Mouse (Mus musculus): ENCODE measurements around the gene Acadvl. TPM values are rescaled to one million over a fixed set of nuclear protein-coding genes. Genes with fewer than 3 reads are reported as not detected.

Acadvl gene
- polyA plus RNA-seq, 1 experiment from 2014 or later: 73.8 TPM

GRCm38 (mm10) chr11:70005521-70005920 lies 9.7 kb downstream of the Acadvl start:
- Histone ChIP-seq H3K4me1 (replicated peaks; ENCODE audit: control insufficient read depth, insufficient read depth, low read length) (peaks cover 18% of the 10 kb centered on the region), H3K9me3 (ENCODE audit: control insufficient read depth, low read length) (no peaks in the 10 kb centered on the region), H3K27ac (ENCODE audit: low read depth) (no peak overlapping the region), H3K4me2 (ENCODE audit: low read length) (no peak overlapping the region), H3K36me3 (ENCODE audit: control insufficient read depth, insufficient read depth, low read length) (peaks cover 59% of the 10 kb centered on the region), H3K4me3 (ENCODE audit: low read depth, low read length) (no peak overlapping the region), H3K27me3 (replicated peaks; ENCODE audit: control insufficient read depth, insufficient read depth, low read length) (no peaks in the 10 kb centered on the region), H3K9ac (ENCODE audit: low read length) (no peak overlapping the region)
- WGBS: 72% methylated on average over 5 of the region's 5 CpGs
- ATAC-seq (replicated peaks; ENCODE audit: low FRiP score, low TSS enrichment, low read depth): no peak
- no peak for DNase-seq (ENCODE audit: low spot score)

GRCm38 (mm10) chr11:70002471-70002870 lies 12.7 kb downstream of the Acadvl start:
- H3K27ac ChIP-seq (ENCODE audit: low read depth): no peak overlapping the region
- H3K4me3 ChIP-seq (ENCODE audit: low read depth, low read length): peak overlapping the region; percentile 82; the same call in 1 of the 2 replicates
- H3K27me3 ChIP-seq (replicated peaks; ENCODE audit: control insufficient read depth, insufficient read depth, low read length): no peaks in the 10 kb centered on the region
- H3K4me2 ChIP-seq (ENCODE audit: low read length): peak overlapping the region; percentile 93
- H3K9me3 ChIP-seq (ENCODE audit: control insufficient read depth, low read length): no peaks in the 10 kb centered on the region
- H3K4me1 ChIP-seq (replicated peaks; ENCODE audit: control insufficient read depth, insufficient read depth, low read length): peaks cover 29% of the 10 kb centered on the region
- no peak for ATAC-seq (replicated peaks; ENCODE audit: low FRiP score, low TSS enrichment, low read depth)
- DNase-seq (ENCODE audit: low spot score): no peak
- no peak overlapping the region for H3K9ac ChIP-seq (ENCODE audit: low read length)
- peaks cover 52% of the 10 kb centered on the region for H3K36me3 ChIP-seq (ENCODE audit: control insufficient read depth, insufficient read depth, low read length)
- 89% methylated on average over 2 of the region's 2 CpGs for WGBS

GRCm38 (mm10) chr11:70001865-70002264 lies 13.3 kb downstream of the Acadvl start:
- H3K9me3 ChIP-seq (ENCODE audit: control insufficient read depth, low read length): no peaks in the 10 kb centered on the region
- peaks cover 30% of the 10 kb centered on the region for H3K4me1 ChIP-seq (replicated peaks; ENCODE audit: control insufficient read depth, insufficient read depth, low read length)
- ATAC-seq (replicated peaks; ENCODE audit: low FRiP score, low TSS enrichment, low read depth): no peak
- H3K27ac ChIP-seq (ENCODE audit: low read depth): no peak overlapping the region
- H3K9ac ChIP-seq (ENCODE audit: low read length): no peak overlapping the region
- H3K27me3 ChIP-seq (replicated peaks; ENCODE audit: control insufficient read depth, insufficient read depth, low read length): no peaks in the 10 kb centered on the region
- H3K4me3 ChIP-seq (ENCODE audit: low read depth, low read length): peak overlapping the region; percentile 82
- H3K4me2 ChIP-seq (ENCODE audit: low read length): peak overlapping the region; percentile 93
- H3K36me3 ChIP-seq (ENCODE audit: control insufficient read depth, insufficient read depth, low read length): peaks cover 46% of the 10 kb centered on the region
- DNase-seq (ENCODE audit: low spot score): no peak

- WGBS: 10% methylated on average over 8 of the region's 8 CpGs
- peak overlapping the region; percentile 67 for H3K9ac ChIP-seq (ENCODE audit: low read length)
- peaks cover 39% of the 10 kb centered on the region for H3K36me3 ChIP-seq (ENCODE audit: control insufficient read depth, insufficient read depth, low read length)
- peaks cover 30% of the 10 kb centered on the region for H3K4me1 ChIP-seq (replicated peaks; ENCODE audit: control insufficient read depth, insufficient read depth, low read length)
- ATAC-seq (replicated peaks; ENCODE audit: low FRiP score, low TSS enrichment, low read depth) (no peak), DNase-seq (ENCODE audit: low spot score) (no peak)
- H3K4me2 ChIP-seq (ENCODE audit: low read length): peak overlapping the region; percentile 93
- H3K27me3 ChIP-seq (replicated peaks; ENCODE audit: control insufficient read depth, insufficient read depth, low read length): no peaks in the 10 kb centered on the region
- H3K4me3 ChIP-seq (ENCODE audit: low read depth, low read length): peak overlapping the region; percentile 82
- peak overlapping the region; percentile 92 for H3K27ac ChIP-seq (ENCODE audit: low read depth)
- H3K9me3 ChIP-seq (ENCODE audit: control insufficient read depth, low read length): no peaks in the 10 kb centered on the region
Measured at GRCm38 (mm10) chr11:70001159-70001558, 14.1 kb downstream of the Acadvl start.

- H3K9me3 ChIP-seq (ENCODE audit: control insufficient read depth, low read length): no peaks in the 10 kb centered on the region
- under 1% methylated on average over 48 of the region's 48 CpGs for WGBS
- ATAC-seq (replicated peaks; ENCODE audit: low FRiP score, low TSS enrichment, low read depth) (peak; percentile 65), DNase-seq (ENCODE audit: low spot score) (peak; percentile 93)
- peaks cover 30% of the 10 kb centered on the region for H3K4me1 ChIP-seq (replicated peaks; ENCODE audit: control insufficient read depth, insufficient read depth, low read length)
- H3K36me3 ChIP-seq (ENCODE audit: control insufficient read depth, insufficient read depth, low read length): peaks cover 32% of the 10 kb centered on the region
- H3K9ac ChIP-seq (ENCODE audit: low read length): peak within 1 kb of the TSS; percentile 67
- peak within 1 kb of the TSS; percentile 82 for H3K4me3 ChIP-seq (ENCODE audit: low read depth, low read length)
- peak within 1 kb of the TSS; percentile 93 for H3K4me2 ChIP-seq (ENCODE audit: low read length)
- no peaks in the 10 kb centered on the region for H3K27me3 ChIP-seq (replicated peaks; ENCODE audit: control insufficient read depth, insufficient read depth, low read length)
- H3K27ac ChIP-seq (ENCODE audit: low read depth): peak within 1 kb of the TSS; percentile 92
Measured at GRCm38 (mm10) chr11:70000396-70000898, 14.8 kb downstream of the Acadvl start, which contains the start of gene Dvl2. Dvl2 (plus strand) TSS chr11:70000595.

GRCm38 (mm10) chr11:69999666-70000065 lies 15.5 kb downstream of the Acadvl start:
- Histone ChIP-seq H3K4me3 (ENCODE audit: low read depth, low read length) (no peak overlapping the region), H3K9ac (ENCODE audit: low read length) (no peak overlapping the region), H3K36me3 (ENCODE audit: control insufficient read depth, insufficient read depth, low read length) (peaks cover 26% of the 10 kb centered on the region), H3K27ac (ENCODE audit: low read depth) (no peak overlapping the region; the same call in 1 of the 2 replicates), H3K9me3 (ENCODE audit: control insufficient read depth, low read length) (no peaks in the 10 kb centered on the region), H3K27me3 (replicated peaks; ENCODE audit: control insufficient read depth, insufficient read depth, low read length) (no peaks in the 10 kb centered on the region), H3K4me2 (ENCODE audit: low read length) (no peak overlapping the region), H3K4me1 (replicated peaks; ENCODE audit: control insufficient read depth, insufficient read depth, low read length) (peaks cover 30% of the 10 kb centered on the region)
- WGBS: 78% methylated on average over 8 of the region's 8 CpGs
- no peak for ATAC-seq (replicated peaks; ENCODE audit: low FRiP score, low TSS enrichment, low read depth)
- no peak for DNase-seq (ENCODE audit: low spot score)

GRCm38 (mm10) chr11:69998567-69999491 lies 16.4 kb downstream of the Acadvl start:
- no peak overlapping the region for H3K27ac ChIP-seq (ENCODE audit: low read depth)

GRCm38 (mm10) chr11:69997070-69997509 lies 18.1 kb downstream of the Acadvl start:
- H3K4me3 ChIP-seq (ENCODE audit: low read depth, low read length): peak overlapping the region; percentile 77
- peak; percentile 91 for DNase-seq (ENCODE audit: low spot score)
- WGBS: under 1% methylated on average over 42 of the region's 44 CpGs
- peak overlapping the region; percentile 98 for H3K27ac ChIP-seq (ENCODE audit: low read depth)
- peak; percentile 54 for ATAC-seq (replicated peaks; ENCODE audit: low FRiP score, low TSS enrichment, low read depth)
- no peaks in the 10 kb centered on the region for H3K27me3 ChIP-seq (replicated peaks; ENCODE audit: control insufficient read depth, insufficient read depth, low read length)
- H3K4me2 ChIP-seq (ENCODE audit: low read length): peak overlapping the region; percentile 57
- H3K9ac ChIP-seq (ENCODE audit: low read length): peak overlapping the region; percentile 88
- no peaks in the 10 kb centered on the region for H3K9me3 ChIP-seq (ENCODE audit: control insufficient read depth, low read length)
- H3K36me3 ChIP-seq (ENCODE audit: control insufficient read depth, insufficient read depth, low read length): peaks cover 41% of the 10 kb centered on the region
- peaks cover 30% of the 10 kb centered on the region for H3K4me1 ChIP-seq (replicated peaks; ENCODE audit: control insufficient read depth, insufficient read depth, low read length)

More at GRCm38 (mm10) chr11:69998567-69999491, 16.4 kb downstream of the Acadvl start:
- Histone ChIP-seq H3K4me2 (ENCODE audit: low read length) (no peak overlapping the region), H3K27me3 (replicated peaks; ENCODE audit: control insufficient read depth, insufficient read depth, low read length) (no peaks in the 10 kb centered on the region), H3K4me1 (replicated peaks; ENCODE audit: control insufficient read depth, insufficient read depth, low read length) (peaks cover 30% of the 10 kb centered on the region), H3K9me3 (ENCODE audit: control insufficient read depth, low read length) (no peaks in the 10 kb centered on the region), H3K36me3 (ENCODE audit: control insufficient read depth, insufficient read depth, low read length) (peaks cover 34% of the 10 kb centered on the region), H3K4me3 (ENCODE audit: low read depth, low read length) (no peak overlapping the region), H3K9ac (ENCODE audit: low read length) (no peak overlapping the region)
- no peak for DNase-seq (ENCODE audit: low spot score)
- WGBS: 91% methylated on average over 27 of the region's 27 CpGs
- ATAC-seq (replicated peaks; ENCODE audit: low FRiP score, low TSS enrichment, low read depth): no peak

Measured in intestine, embryonic 14.5 days (tissue).